Mouse (Mus musculus) forebrain, postnatal 0 days (tissue): ENCODE measurements around the gene Rbm45. TPM values are rescaled to one million over a fixed set of nuclear protein-coding genes. Genes with fewer than 3 reads are reported as not detected.

Experiments
- ATAC-seq: fragments of 200-750 bp; cut with Nextera tagmentation; 2 replicates; pipeline ENCODE4 v1.8.0; 2017; ENCODE audit warnings: mild to moderate bottlenecking, moderate library complexity
- DNase-seq: peaks from one replicate; pipeline ENCODE4 v3.0.0-alpha.2; 2015
- H3K27ac ChIP-seq: fragments of 300-500 bp; sonication (generic); 2 replicates; pipeline ENCODE4 v1.5.1; 2014; ENCODE audit warnings: low read depth, mild to moderate bottlenecking, antibody characterized with exemption, low read length, moderate library complexity, mixed read lengths
- H3K27me3 ChIP-seq: fragments of 300-500 bp; sonication (generic); 2 replicates; pipeline ENCODE4 v1.6.1; 2014; ENCODE audit warnings: mild to moderate bottlenecking, low read length, mixed read lengths; ENCODE audit not compliant: insufficient read depth
- H3K36me3 ChIP-seq: fragments of 300-500 bp; sonication (generic); 2 replicates; pipeline ENCODE4 v1.6.1; 2014; ENCODE audit warnings: mild to moderate bottlenecking, moderate library complexity; ENCODE audit not compliant: insufficient read depth
- H3K4me1 ChIP-seq: fragments of 300-500 bp; sonication (generic); 2 replicates; pipeline ENCODE4 v1.6.1; 2014; ENCODE audit warnings: antibody characterized with exemption; ENCODE audit not compliant: insufficient read depth
- H3K4me2 ChIP-seq: fragments of 300-500 bp; sonication (generic); 2 replicates; pipeline ENCODE4 v1.6.1; 2014; ENCODE audit warnings: low read depth, mild to moderate bottlenecking, moderate library complexity
- H3K4me3 ChIP-seq: fragments of 300-500 bp; sonication (generic); 2 replicates; pipeline ENCODE4 v1.5.1; 2014; ENCODE audit warnings: low read depth, low read length, mixed read lengths
- H3K9ac ChIP-seq: fragments of 300-500 bp; sonication (generic); 2 replicates; pipeline ENCODE4 v1.6.1; 2014; ENCODE audit warnings: mild to moderate bottlenecking
- H3K9me3 ChIP-seq: fragments of 300-500 bp; sonication (generic); 2 replicates; pipeline ENCODE4 v1.6.1; 2016; ENCODE audit warnings: low read length
- CTCF ChIP-seq: sonication (generic); IDR thresholded peaks from 2 replicates; pipeline ENCODE4 v1.5.1; 2016; ENCODE audit warnings: antibody characterized with exemption, control low read depth, low read depth
- WGBS: fragments of 180-500 bp; shearing (Covaris S2); extraction: QIAGEN DNeasy Blood & Tissue Kit; methylation state at CpG from one replicate; pipeline ENCODE4 v1.1.7; 2014; 5-methylcytosine and 5-hydroxymethylcytosine counted together
- polyA plus RNA-seq: library from polyadenylated mRNA; unstranded; fragments of >200 nt; fragmentation: Nextera tagmentation; extraction: Ambion mirVana; gene quantifications from 2 replicates; pipeline ENCODE4 v1.2.1, GENCODE M21; 2015
- total RNA-seq: library from RNA; depleted of rRNA; stranded (reverse); fragments of >200 nt; gene quantifications from 2 replicates; pipeline ENCODE4 v1.2.3, GENCODE M21; 2014

Rbm45 gene
- total and polyA plus RNA-seq, 2 experiments from 2014 or later, result 17.1 to 50.1 TPM

GRCm38 (mm10) chr2:76409986-76410385 lies 40.2 kb downstream of the Rbm45 start:
- WGBS, result 85% methylated on average over 2 of the region's 2 CpGs
- H3K27me3 ChIP-seq, result no peaks in the 10 kb centered on the region

GRCm38 (mm10) chr2:76412924-76413323 lies 43.1 kb downstream of the Rbm45 start:
- Histone ChIP-seq H3K9me3 (no peaks in the 10 kb centered on the region), H3K27me3 (no peaks in the 10 kb centered on the region), H3K4me2 (no peak overlapping the region), H3K27ac (no peak overlapping the region), H3K9ac (no peak overlapping the region), H3K4me1 (no peaks in the 10 kb centered on the region), H3K36me3 (no peaks in the 10 kb centered on the region), H3K4me3 (no peak overlapping the region)
- TF ChIP-seq CTCF, result no peak
- WGBS, result 47% methylated on average over 2 of the region's 2 CpGs
- DNase-seq (peak; percentile 58), ATAC-seq (peak; percentile 79)

More at GRCm38 (mm10) chr2:76409986-76410385, 40.2 kb downstream of the Rbm45 start:
- Histone ChIP-seq H3K36me3 (no peaks in the 10 kb centered on the region), H3K4me2 (no peak overlapping the region), H3K9ac (no peak overlapping the region), H3K27ac (no peak overlapping the region), H3K4me3 (no peak overlapping the region), H3K9me3 (no peaks in the 10 kb centered on the region), H3K4me1 (peaks cover 5% of the 10 kb centered on the region; the same call in 1 of the 2 replicates)
- TF ChIP-seq CTCF, result no peak
- ATAC-seq (no peak), DNase-seq (no peak)

GRCm38 (mm10) chr2:76417446-76418141 lies 47.8 kb downstream of the Rbm45 start:
- DNase-seq (no peak), ATAC-seq (no peak)
- no peak overlapping the region for H3K4me2 ChIP-seq
- no peak overlapping the region for H3K27ac ChIP-seq
- H3K9me3 ChIP-seq, result no peaks in the 10 kb centered on the region
- no peaks in the 10 kb centered on the region for H3K36me3 ChIP-seq
- TF ChIP-seq CTCF, result no peak
- H3K9ac ChIP-seq, result no peak overlapping the region
- H3K4me1 ChIP-seq, result no peaks in the 10 kb centered on the region
- WGBS, result 94% methylated on average over 14 of the region's 14 CpGs
- no peaks in the 10 kb centered on the region for H3K27me3 ChIP-seq
- no peak overlapping the region for H3K4me3 ChIP-seq

GRCm38 (mm10) chr2:76418142-76418518 lies 48.3 kb downstream of the Rbm45 start:
- no peak for TF ChIP-seq CTCF
- 93% methylated on average over 3 of the region's 3 CpGs for WGBS
- no peak overlapping the region for H3K4me3 ChIP-seq
- no peak overlapping the region for H3K9ac ChIP-seq
- H3K4me2 ChIP-seq, result no peak overlapping the region
- no peaks in the 10 kb centered on the region for H3K9me3 ChIP-seq
- no peaks in the 10 kb centered on the region for H3K4me1 ChIP-seq
- H3K36me3 ChIP-seq, result no peaks in the 10 kb centered on the region
- H3K27me3 ChIP-seq, result no peaks in the 10 kb centered on the region
- no peak for DNase-seq
- H3K27ac ChIP-seq, result no peak overlapping the region
- no peak for ATAC-seq

GRCm38 (mm10) chr2:76421411-76421924 lies 51.7 kb downstream of the Rbm45 start:
- Histone ChIP-seq H3K4me1 (no peaks in the 10 kb centered on the region), H3K9ac (no peak overlapping the region), H3K27me3 (no peaks in the 10 kb centered on the region), H3K9me3 (no peaks in the 10 kb centered on the region), H3K36me3 (no peaks in the 10 kb centered on the region), H3K4me3 (no peak overlapping the region), H3K4me2 (no peak overlapping the region), H3K27ac (no peak overlapping the region)
- no peak for ATAC-seq
- WGBS, result 74% methylated on average over 6 of the region's 6 CpGs
- DNase-seq, result no peak
- TF ChIP-seq CTCF, result no peak

GRCm38 (mm10) chr2:76426816-76427215 lies 57.0 kb downstream of the Rbm45 start:
- Histone ChIP-seq H3K9ac (no peak overlapping the region), H3K27me3 (no peaks in the 10 kb centered on the region), H3K4me2 (no peak overlapping the region), H3K9me3 (no peaks in the 10 kb centered on the region), H3K36me3 (no peaks in the 10 kb centered on the region), H3K4me1 (peaks cover 9% of the 10 kb centered on the region; the same call in 1 of the 2 replicates), H3K4me3 (no peak overlapping the region), H3K27ac (no peak overlapping the region)
- 67% methylated on average over 3 of the region's 3 CpGs for WGBS
- no peak for TF ChIP-seq CTCF
- ATAC-seq (no peak), DNase-seq (no peak)

- no peak for TF ChIP-seq CTCF
- no peak overlapping the region for H3K27ac ChIP-seq
- peaks cover 9% of the 10 kb centered on the region; the same call in 1 of the 2 replicates for H3K4me1 ChIP-seq
- H3K4me2 ChIP-seq, result no peak overlapping the region
- 32% methylated on average over 3 of the region's 3 CpGs for WGBS
- H3K27me3 ChIP-seq, result no peaks in the 10 kb centered on the region
- DNase-seq, result no peak
- H3K36me3 ChIP-seq, result no peaks in the 10 kb centered on the region
- ATAC-seq, result no peak
- H3K9me3 ChIP-seq, result no peaks in the 10 kb centered on the region
- no peak overlapping the region for H3K4me3 ChIP-seq
- H3K9ac ChIP-seq, result no peak overlapping the region
Observed at GRCm38 (mm10) chr2:76429318-76429717, 59.5 kb downstream of the Rbm45 start.
